Comparison of ENCODE assay signal across 22 mouse cellular contexts in genomic region chr2:125820397-125820796, GRCm38 (mm10). TPM values are rescaled to one million over a fixed set of nuclear protein-coding genes. Genes with fewer than 3 reads are reported as not detected.
A peak's percentile ranks its signal among the peaks of the same experiment; 100 is the strongest.
DNase-seq lines count a peak whose midpoint lies in the region; ATAC-seq and TF ChIP-seq lines count a peak whose summit lies in the region.
"Had no signal": no experiment of that assay in that cellular context is flagged by ENCODE, and none has a peak within 500 bp of the region (broad histone marks: within the 10 kb centered on the region; RNA-seq: fewer than 3 reads in every experiment).

No protein-coding gene starts in this region.

- peak; percentile 56 for DNase-seq in heart, adult 11 months
- DNase-seq in liver, adult 2 months (ENCODE audit: extremely low read depth, low read depth, low spot score), result peak; percentile 96
- DNase-seq in liver, embryonic 11.5 days (ENCODE audit: low spot score), result no peak
- peak; percentile 98 for DNase-seq in fat pad, adult 2 months (ENCODE audit: extremely low read depth, low read depth, low spot score)
- peak; percentile 93 for DNase-seq in gonadal fat pad, adult 2 months (ENCODE audit: low read depth)
- DNase-seq in lung, postnatal 36 days, result no peak
- DNase-seq in right cerebral cortex, adult 18-20 months, result no peak
- DNase-seq: adrenal gland, adult 2 months; adrenal gland, adult 8-10 months; adrenal gland, postnatal 10 days; adrenal gland, postnatal 14 days; adrenal gland, postnatal 25 days; adrenal gland, postnatal 36 days; B cell, adult 2 months; cerebellum, adult 11 months; cerebellum, adult 11-12 months had no signal

- H3K9me3 ChIP-seq in heart, embryonic 11.5 days (replicated peaks; ENCODE audit: control insufficient read depth, low read length), result no peaks in the 10 kb centered on the region
- no peaks in the 10 kb centered on the region for H3K9me3 ChIP-seq in liver, embryonic 11.5 days (ENCODE audit: control insufficient read depth, low read length)
- H3K9me3 ChIP-seq: G1E had no signal

- H3K4me1 ChIP-seq in heart, embryonic 11.5 days (ENCODE audit: control insufficient read depth, insufficient read depth, low read length), result no peaks in the 10 kb centered on the region
- peaks cover 3% of the 10 kb centered on the region; the same call in 1 of the 2 replicates for H3K4me1 ChIP-seq in liver, adult 2 months (ENCODE audit: control insufficient read depth, insufficient read depth, low read length)
- H3K4me1 ChIP-seq in liver, embryonic 11.5 days (replicated peaks; ENCODE audit: control insufficient read depth, insufficient read depth, low read length), result no peaks in the 10 kb centered on the region

- H3K27me3 ChIP-seq in heart, embryonic 11.5 days (ENCODE audit: control insufficient read depth, insufficient read depth, low read length), result no peaks in the 10 kb centered on the region
- H3K27me3 ChIP-seq in liver, adult 2 months (ENCODE audit: control insufficient read depth, insufficient read depth, low read length), result no peaks in the 10 kb centered on the region
- H3K27me3 ChIP-seq in liver, embryonic 11.5 days (replicated peaks; ENCODE audit: control insufficient read depth, insufficient read depth, low read length), result no peaks in the 10 kb centered on the region
- H3K27me3 ChIP-seq: CH12.LX, Patski had no signal

- no peak for ATAC-seq in heart, embryonic 11.5 days (replicated peaks; ENCODE audit: insufficient number of reproducible peaks, low FRiP score, low TSS enrichment)
- ATAC-seq in liver, embryonic 11.5 days (replicated peaks; ENCODE audit: low FRiP score), result no peak
- ATAC-seq: activated CD4-positive, CD25-positive, alpha-beta regulatory T cell, adult 4 months; CD4-positive, CD25-positive, alpha-beta regulatory T cell, adult 4 months; Patski had no signal

- H3K4me3 ChIP-seq in heart, embryonic 11.5 days (ENCODE audit: low read depth, low read length), result no peak overlapping the region
- H3K4me3 ChIP-seq in liver, adult 2 months (ENCODE audit: insufficient read depth, low read depth, low read length), result no peak overlapping the region
- H3K4me3 ChIP-seq in liver, embryonic 11.5 days (ENCODE audit: low read depth, low read length), result no peak overlapping the region

- TF ChIP-seq POLR2A in liver, adult 2 months (IDR thresholded peaks at IDR 0.05; ENCODE audit: extremely low read depth, insufficient read depth, low read length), result no peak

- no peak overlapping the region for H3K9ac ChIP-seq in heart, embryonic 11.5 days (ENCODE audit: low read depth, low read length)
- H3K9ac ChIP-seq in liver, adult 2 months (ENCODE audit: low read depth, low read length), result no peak overlapping the region
- no peak overlapping the region for H3K9ac ChIP-seq in liver, embryonic 11.5 days (ENCODE audit: low read depth, low read length)

- H3K27ac ChIP-seq in heart, embryonic 11.5 days (ENCODE audit: low read depth, low read length), result no peak overlapping the region
- no peak overlapping the region for H3K27ac ChIP-seq in liver, adult 2 months (replicated peaks; ENCODE audit: insufficient read depth, low read depth, low read length)
- no peak overlapping the region for H3K27ac ChIP-seq in liver, embryonic 11.5 days (ENCODE audit: low read depth, low read length)

- no peak overlapping the region for H3K4me2 ChIP-seq in heart, embryonic 11.5 days
- no peak overlapping the region for H3K4me2 ChIP-seq in liver, embryonic 11.5 days

- no peaks in the 10 kb centered on the region for H3K79me2 ChIP-seq in liver, adult 2 months (ENCODE audit: control insufficient read depth, insufficient read depth, low read length)

- no peak for TF ChIP-seq CTCF in liver, adult 2 months (IDR thresholded peaks at IDR 0.05; ENCODE audit: low read depth, low read length)

- no peaks in the 10 kb centered on the region for H3K36me3 ChIP-seq in heart, embryonic 11.5 days (ENCODE audit: control insufficient read depth, insufficient read depth, low read length)
- no peaks in the 10 kb centered on the region for H3K36me3 ChIP-seq in liver, adult 2 months (ENCODE audit: control insufficient read depth, insufficient read depth, low read length)
- no peaks in the 10 kb centered on the region for H3K36me3 ChIP-seq in liver, embryonic 11.5 days (ENCODE audit: control insufficient read depth, insufficient read depth, low read length)
- H3K36me3 ChIP-seq: G1E had no signal

- 82% methylated on average over 4 of the region's 4 CpGs for WGBS in heart, embryonic 11.5 days (ENCODE audit: insufficient replicate concordance)
- 22% methylated on average over 4 of the region's 4 CpGs for WGBS in liver, adult 2 months
- WGBS in liver, embryonic 11.5 days, result 82% methylated on average over 4 of the region's 4 CpGs

RNA-seq across cellular contexts. Expression of gene Secisbp2l, which starts 37.7 kb away (rescaled TPM):
- polyA plus RNA-seq in heart, embryonic 11.5 days (2014; fragmentation: Nextera tagmentation; extraction: Ambion mirVana), result 16.7 and 18.8 TPM in 2 replicates
- total RNA-seq in liver, adult 2 months (2014; rRNA removed), result 25.7 and 26.0 TPM in 2 replicates
- polyA plus RNA-seq in liver, adult 2 months (2012; rRNA removed), result 7.5 and 8.0 TPM in 2 replicates
- 11.3 and 11.7 TPM in 2 replicates for polyA plus RNA-seq in liver, embryonic 11.5 days (2014; fragmentation: Nextera tagmentation; extraction: Ambion mirVana)
- polyA plus RNA-seq in gonadal fat pad, adult 2 months (2012; rRNA removed), result 17.2 and 31.7 TPM in 2 replicates

RNA-seq across cellular contexts. Expression of gene Galk2, which starts 38.5 kb away (rescaled TPM):
- polyA plus RNA-seq in heart, embryonic 11.5 days (2014; fragmentation: Nextera tagmentation; extraction: Ambion mirVana), result 35.2 and 38.9 TPM in 2 replicates
- total RNA-seq in liver, adult 2 months (2014; rRNA removed), result 26.0 and 30.4 TPM in 2 replicates
- polyA plus RNA-seq in liver, adult 2 months (2012; rRNA removed), result 11.5 and 11.8 TPM in 2 replicates
- 23.6 and 24.0 TPM in 2 replicates for polyA plus RNA-seq in liver, embryonic 11.5 days (2014; fragmentation: Nextera tagmentation; extraction: Ambion mirVana)
- 29.7 and 30.2 TPM in 2 replicates for polyA plus RNA-seq in gonadal fat pad, adult 2 months (2012; rRNA removed)

RNA-seq across cellular contexts. Expression of gene Cops2, which starts 38.5 kb away (rescaled TPM):
- 81.9 and 84.1 TPM in 2 replicates for polyA plus RNA-seq in heart, embryonic 11.5 days (2014; fragmentation: Nextera tagmentation; extraction: Ambion mirVana)
- 48.7 and 65.5 TPM in 2 replicates for total RNA-seq in liver, adult 2 months (2014; rRNA removed)
- polyA plus RNA-seq in liver, adult 2 months (2012; rRNA removed), result 5.6 and 6.0 TPM in 2 replicates
- 83.3 and 93.9 TPM in 2 replicates for polyA plus RNA-seq in liver, embryonic 11.5 days (2014; fragmentation: Nextera tagmentation; extraction: Ambion mirVana)
- 14.8 and 16.4 TPM in 2 replicates for polyA plus RNA-seq in gonadal fat pad, adult 2 months (2012; rRNA removed)

Comparison
In these comparisons a context has a peak if more than half of its experiments do, and no peak if none do; other contexts are left out.
1. DNase-seq: peak in heart, adult 11 months (single experiment), liver, adult 2 months (single experiment), fat pad, adult 2 months (single experiment) and gonadal fat pad, adult 2 months (single experiment); none in liver, embryonic 11.5 days (single experiment), lung, postnatal 36 days (single experiment) and right cerebral cortex, adult 18-20 months (single experiment).